Mouse (Mus musculus) skeletal muscle tissue, adult 2 months (tissue): ENCODE measurements around the gene Defb20.

Experiments
- DNase-seq: peaks from one replicate; pipeline ENCODE4 v3.0.0-alpha.2; 2012; ENCODE audit warnings: low read depth, low spot score

Defb20 gene

DNA sequence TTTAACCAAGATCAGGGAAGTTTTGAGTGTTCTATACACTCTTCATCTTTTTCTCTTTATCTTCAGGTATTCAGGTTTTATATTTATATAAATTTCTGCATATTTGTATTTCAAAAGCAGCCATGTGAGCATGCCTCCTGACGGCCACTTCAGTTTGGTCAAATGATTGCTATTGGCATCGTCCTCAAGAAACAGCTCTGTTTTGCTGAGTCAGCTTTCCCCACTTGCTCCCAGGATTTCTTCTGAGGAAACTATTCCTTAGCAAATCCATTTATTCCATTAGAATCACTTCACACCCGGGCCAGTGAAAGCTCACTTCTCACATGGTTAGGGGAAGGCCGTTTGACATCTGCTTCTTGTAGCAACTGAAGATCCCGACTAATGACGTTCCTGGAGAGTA is 21.2 kb downstream of the Defb20 start:
- DNase-seq, result no peak

DNA sequence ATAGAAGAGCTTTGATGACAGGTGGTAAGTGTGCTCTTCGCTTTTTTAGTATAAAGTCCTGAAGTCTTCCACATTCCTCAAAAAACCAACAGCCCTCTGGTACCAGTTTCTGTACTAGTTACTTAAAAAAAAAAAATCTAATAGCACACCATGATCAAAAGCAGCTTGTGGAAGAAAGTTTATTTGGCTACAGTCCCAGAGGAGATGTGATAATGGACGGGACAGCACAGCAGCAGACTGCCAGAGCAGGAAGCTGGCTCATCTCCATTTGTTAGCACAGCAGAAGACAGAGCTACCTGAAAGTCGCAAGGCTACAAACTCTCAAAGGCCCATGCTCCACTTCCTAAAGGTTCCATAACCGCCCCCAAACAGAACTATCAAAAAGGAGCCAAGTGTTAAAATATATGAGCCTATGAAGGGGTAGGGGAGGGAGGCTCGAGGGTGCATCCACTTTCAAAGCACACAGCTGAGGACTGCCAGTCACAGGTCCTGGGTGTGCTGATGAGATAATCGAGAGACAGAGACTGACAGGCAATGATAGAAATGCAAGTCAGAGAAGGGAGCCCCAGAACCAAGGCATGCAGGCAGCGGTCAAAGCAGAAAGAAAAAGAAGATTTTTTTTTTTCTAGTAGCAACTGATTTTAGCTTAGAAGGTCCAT is 23.5 kb downstream of the Defb20 start:
- DNase-seq, result no peak

DNA sequence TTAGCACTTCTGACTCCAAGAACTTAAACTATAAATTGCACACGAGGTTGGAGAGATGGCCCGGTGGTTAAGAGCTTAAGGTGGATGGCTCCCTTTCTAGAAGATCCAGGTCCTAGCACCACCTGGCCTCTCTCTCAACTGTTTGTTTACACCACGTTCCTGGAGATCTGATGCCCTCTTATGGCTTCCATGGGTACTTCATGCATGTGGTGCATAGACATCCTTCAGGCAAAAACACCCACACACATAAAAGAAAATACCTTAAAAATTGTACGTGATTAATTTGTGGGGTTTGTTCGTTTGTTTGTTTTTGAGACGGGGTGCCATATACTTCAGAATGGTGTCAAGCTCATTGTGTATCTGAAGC is 24.0 kb downstream of the Defb20 start:
- DNase-seq, result no peak

DNA sequence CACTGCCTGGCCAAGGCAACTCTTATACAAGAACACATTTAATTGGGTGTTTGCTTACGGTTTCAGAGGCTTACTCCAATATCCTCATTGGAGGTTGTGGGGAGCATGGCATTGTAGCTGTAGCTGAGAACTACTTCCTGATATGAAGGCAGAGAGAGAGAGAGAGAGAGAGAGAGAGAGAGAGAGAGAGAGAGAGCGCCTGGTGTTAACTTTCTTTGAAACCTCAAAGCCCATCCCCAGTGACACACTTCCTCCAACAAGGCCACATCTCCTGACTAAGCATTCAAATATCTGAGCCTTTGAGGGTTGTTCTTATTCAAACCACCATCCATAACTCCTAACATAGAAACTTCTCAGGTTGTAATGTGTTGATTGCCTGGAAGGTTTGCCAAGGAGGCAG is 27.1 kb downstream of the Defb20 start:
- DNase-seq, result no peak

DNA sequence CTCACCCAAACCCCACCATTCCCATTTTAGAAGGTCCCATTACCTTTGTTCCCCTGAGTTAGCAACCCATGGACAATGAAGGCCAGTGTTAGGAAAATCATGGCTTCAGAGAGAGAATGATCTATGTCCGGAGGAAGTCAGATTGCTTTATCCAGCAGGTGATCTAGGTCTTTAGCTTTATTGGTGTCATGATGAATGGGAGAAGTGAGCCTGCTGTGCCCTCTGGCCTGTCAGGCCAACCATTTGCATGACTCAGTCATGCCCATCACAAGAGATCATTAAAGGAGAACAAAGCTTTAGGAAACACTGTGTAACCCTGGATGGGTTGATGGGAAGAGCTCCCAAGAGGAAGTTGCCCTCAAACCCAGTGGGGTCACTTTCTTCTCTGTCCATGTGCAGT is 34.7 kb downstream of the Defb20 start, which contains the start of gene Defb26:
Gene Defb26 (minus strand): TSS at position 101 of the 400 bp plus-strand sequence.
- no peak for DNase-seq

DNA sequence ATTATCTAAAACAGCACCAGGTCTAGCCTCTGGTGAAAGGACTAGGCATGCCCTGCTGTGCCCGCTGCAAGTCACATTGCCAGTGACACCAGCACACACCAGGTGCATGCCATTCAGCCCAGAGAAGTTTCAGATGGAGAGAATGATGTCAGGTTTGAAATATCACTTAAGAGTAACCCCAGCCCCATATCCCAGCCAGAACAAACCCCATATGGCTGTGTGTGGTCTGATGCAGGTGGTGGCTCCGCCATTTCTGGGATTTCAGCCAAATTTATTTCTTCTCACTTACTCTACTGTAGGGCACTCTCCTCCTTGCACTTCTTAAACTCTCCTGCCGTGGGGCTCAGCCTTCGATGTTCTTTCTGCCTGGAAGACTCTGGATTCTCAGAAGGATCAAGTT is 39.2 kb downstream of the Defb20 start:
- no peak for DNase-seq

DNA sequence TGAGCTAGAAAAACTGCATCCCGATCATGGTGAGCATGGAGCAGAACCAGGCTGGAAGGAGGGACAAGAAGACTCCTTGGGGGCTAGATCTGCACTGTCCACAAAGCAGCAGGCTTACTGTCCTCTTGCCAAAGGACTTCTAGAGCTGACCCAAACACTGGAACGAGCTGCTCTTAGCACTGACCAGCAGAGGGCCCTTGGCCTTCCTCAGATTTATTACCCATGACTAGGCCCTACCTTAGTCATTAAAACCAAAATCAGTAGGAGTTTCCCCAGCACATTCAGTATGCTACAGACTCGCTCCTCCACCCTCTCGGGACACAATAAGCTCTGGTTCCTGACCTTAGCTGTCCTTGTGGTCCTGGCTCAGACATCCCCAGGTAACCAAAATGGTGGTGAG is 41.1 kb downstream of the Defb20 start, which contains the start of gene Defb28:
Gene Defb28 (plus strand): TSS at position 275 of the 400 bp plus-strand sequence.
- no peak for DNase-seq
